Mouse (Mus musculus): ENCODE data around the gene Serpinb6a. TPM values are rescaled to one million over a fixed set of nuclear protein-coding genes. Genes with fewer than 3 reads are reported as not detected.

Gene Serpinb6a
- polyA plus RNA-seq, 1 experiment from 2014 or later: 36.5 TPM

Other genes starting within 250 kb of the Serpinb6a start
- not detected in 2 replicates for gene Serpinb6e, start 159.4 kb downstream of the Serpinb6a start, polyA plus RNA-seq (2015; fragmentation: Nextera tagmentation; extraction: Ambion mirVana)
- gene Serpinb6c, start 97.1 kb downstream of the Serpinb6a start, polyA plus RNA-seq (2015; fragmentation: Nextera tagmentation; extraction: Ambion mirVana): 0.17 and 0.37 TPM in 2 replicates
- 5.0 and 6.7 TPM in 2 replicates for gene Nqo2, start 38.1 kb downstream of the Serpinb6a start, polyA plus RNA-seq (2015; fragmentation: Nextera tagmentation; extraction: Ambion mirVana)
- 6.3 and 6.6 TPM in 2 replicates for gene Ripk1, start 431 bp downstream of the Serpinb6a start, polyA plus RNA-seq (2015; fragmentation: Nextera tagmentation; extraction: Ambion mirVana)
- gene Bphl, start 34.8 kb upstream of the Serpinb6a start, polyA plus RNA-seq (2015; fragmentation: Nextera tagmentation; extraction: Ambion mirVana): 32.9 and 35.9 TPM in 2 replicates
- gene Tubb2a, start 75.2 kb upstream of the Serpinb6a start, polyA plus RNA-seq (2015; fragmentation: Nextera tagmentation; extraction: Ambion mirVana): 1,539 and 1,682 TPM in 2 replicates
- 920 and 926 TPM in 2 replicates for gene Tubb2b, start 127.7 kb upstream of the Serpinb6a start, polyA plus RNA-seq (2015; fragmentation: Nextera tagmentation; extraction: Ambion mirVana)
- gene Psmg4, start 160.2 kb upstream of the Serpinb6a start, polyA plus RNA-seq (2015; fragmentation: Nextera tagmentation; extraction: Ambion mirVana): 97.3 and 105 TPM in 2 replicates